Mouse (Mus musculus): ENCODE results near the gene Zcchc8.

GRCm38 (mm10) chr5:123713782-123714181, 7.1 kb downstream of the Zcchc8 start:
- no peak for TF ChIP-seq CTCF (IDR thresholded peaks at IDR 0.05; ENCODE audit: borderline replicate concordance, extremely low read depth, insufficient read depth, insufficient read length)
- TF ChIP-seq POLR2A (IDR thresholded peaks at IDR 0.05; ENCODE audit: borderline replicate concordance, extremely low read depth, insufficient read depth, insufficient read length, poor library complexity, severe bottlenecking): no peak
